Mouse (Mus musculus): ENCODE results near the gene Arhgap44.
A peak's percentile ranks its signal among the peaks of the same experiment; 100 is the strongest.

The Arhgap44 gene

DNA sequence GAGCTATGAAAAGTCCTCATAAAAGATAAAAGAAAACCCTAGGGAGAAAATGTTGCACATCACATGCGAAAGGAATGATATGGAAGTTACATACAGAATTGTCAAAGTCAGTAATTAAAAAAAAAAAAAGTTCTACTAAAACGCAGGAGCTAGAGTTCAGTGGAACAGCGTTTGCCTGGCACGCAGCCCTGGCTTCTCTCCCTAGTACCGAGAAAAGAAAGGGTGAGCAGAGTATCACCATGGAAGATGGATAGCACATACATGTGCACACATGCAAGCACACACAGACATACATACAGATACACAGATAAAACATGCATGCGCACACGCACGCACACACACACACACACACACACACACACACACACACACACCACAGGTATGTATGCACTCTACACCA is 82.0 kb downstream of the Arhgap44 start:
- no peak for DNase-seq (ENCODE audit: low read depth)

DNA sequence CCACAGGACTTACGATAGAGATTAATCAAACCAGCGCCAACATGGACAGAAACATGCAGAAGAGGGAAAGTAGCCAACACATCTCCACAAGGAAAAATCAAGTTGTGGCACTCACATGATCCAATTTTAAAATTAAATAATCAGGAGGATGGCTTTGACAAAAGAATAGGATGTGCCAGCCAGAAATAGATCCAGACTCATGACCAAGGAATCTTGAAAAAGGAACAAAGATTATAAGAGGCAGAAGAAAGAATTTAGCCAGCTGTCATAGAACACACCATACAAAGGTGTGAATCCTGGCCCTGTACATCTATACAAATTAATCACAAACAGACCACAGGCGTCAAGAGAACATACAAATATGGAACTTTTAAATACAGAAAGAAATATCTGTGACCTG is 82.5 kb downstream of the Arhgap44 start:
- no peak for DNase-seq (ENCODE audit: low read depth)

DNA sequence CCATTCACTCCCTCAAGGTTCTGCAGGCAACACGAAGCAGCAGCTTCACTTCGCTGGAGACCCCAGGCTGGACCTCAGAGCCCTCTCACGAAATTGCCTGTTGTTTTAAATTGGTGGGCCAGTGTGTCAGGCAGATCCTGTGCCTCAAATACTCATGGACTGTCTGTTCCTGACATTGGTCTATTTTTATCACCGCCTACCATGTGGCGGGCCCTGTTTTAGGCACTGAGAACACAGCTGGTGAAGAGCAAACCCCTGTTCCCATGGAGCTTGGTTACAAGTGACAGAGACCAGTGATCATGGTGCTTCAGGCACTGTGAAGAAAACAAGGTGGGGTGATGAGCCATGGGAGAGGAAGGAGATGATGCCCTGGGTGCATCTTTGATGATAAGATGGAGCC is 93.2 kb downstream of the Arhgap44 start:
- DNase-seq (ENCODE audit: low read depth) = no peak

DNA sequence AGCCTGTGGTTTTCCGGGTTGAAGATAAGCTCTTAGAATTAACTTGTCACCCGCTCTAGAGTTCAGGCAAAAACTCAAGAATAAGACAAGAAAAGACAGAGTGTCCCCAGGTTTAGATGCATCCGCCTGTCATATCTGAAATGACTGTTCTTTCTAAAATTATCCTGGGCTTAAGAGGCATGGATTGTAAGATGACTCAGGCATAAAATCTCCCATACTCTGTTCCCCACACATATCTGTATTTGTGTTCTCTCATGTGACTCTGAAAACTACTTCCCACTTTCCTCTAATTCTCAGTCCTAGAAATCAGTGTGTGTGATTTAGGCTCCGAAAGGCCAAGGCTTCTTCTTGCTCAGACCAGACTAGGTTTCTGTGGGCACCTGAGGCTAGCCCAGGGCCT is 93.7 kb downstream of the Arhgap44 start:
- no peak for DNase-seq (ENCODE audit: low read depth)

DNA sequence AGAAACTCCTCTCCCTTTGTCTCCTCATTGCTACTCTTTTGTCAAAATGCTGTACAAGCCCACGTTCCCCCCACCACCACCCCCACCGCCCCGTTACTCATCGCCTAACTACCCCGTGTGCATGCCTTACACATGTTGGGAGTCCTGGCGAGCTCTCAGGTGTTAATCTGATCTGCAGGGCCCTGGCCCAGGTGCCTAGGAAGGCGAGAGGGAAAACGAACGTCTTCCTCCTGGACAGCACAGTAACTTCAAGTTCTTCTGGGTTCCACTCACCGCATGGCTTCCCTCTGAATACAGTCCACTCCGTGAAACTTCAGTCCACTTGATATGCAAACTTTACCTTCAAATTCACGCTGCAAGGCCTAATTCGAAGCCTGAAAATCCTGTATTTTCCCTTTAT is 97.6 kb downstream of the Arhgap44 start:
- DNase-seq (ENCODE audit: low read depth) = no peak

DNA sequence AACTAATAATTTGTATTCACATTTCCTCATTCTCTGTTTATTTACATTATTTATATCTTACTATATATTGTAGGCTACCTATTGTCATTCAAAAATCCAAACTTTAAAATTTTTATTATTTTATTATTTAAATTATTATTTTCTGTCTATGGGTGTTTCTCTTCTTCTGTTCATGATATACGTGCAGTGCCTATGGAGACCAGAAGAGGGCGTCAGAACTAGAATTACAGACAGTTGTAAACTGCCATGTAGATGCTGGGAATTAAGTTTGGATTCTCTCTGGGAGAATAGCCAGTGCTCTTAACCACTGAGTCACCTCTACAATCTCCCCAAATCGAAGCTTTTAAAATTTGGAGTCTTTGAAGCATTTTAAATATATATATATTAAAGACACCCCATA is 101.3 kb downstream of the Arhgap44 start:
- no peak for DNase-seq (ENCODE audit: low read depth)

DNA sequence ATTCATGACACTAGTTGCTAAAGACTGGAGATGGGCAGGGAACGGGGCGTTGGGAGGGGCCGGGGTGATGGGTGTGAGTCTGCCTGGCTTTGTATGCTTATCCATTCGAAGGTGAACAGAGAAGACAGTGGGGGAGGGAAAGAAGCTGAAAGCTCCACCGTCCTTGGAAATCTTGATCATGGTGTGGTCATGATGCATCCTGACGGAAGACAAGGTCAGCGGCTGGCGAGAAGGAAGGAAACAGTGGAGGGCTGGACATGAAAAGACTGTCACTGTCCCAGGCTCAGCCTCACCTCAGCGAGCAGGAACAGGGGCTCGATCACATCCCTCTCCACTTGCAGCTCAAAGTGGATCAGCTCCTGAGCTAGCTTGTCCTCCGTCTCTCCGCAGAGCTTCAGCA is 103.2 kb downstream of the Arhgap44 start:
- no peak for DNase-seq (ENCODE audit: low read depth)

DNA sequence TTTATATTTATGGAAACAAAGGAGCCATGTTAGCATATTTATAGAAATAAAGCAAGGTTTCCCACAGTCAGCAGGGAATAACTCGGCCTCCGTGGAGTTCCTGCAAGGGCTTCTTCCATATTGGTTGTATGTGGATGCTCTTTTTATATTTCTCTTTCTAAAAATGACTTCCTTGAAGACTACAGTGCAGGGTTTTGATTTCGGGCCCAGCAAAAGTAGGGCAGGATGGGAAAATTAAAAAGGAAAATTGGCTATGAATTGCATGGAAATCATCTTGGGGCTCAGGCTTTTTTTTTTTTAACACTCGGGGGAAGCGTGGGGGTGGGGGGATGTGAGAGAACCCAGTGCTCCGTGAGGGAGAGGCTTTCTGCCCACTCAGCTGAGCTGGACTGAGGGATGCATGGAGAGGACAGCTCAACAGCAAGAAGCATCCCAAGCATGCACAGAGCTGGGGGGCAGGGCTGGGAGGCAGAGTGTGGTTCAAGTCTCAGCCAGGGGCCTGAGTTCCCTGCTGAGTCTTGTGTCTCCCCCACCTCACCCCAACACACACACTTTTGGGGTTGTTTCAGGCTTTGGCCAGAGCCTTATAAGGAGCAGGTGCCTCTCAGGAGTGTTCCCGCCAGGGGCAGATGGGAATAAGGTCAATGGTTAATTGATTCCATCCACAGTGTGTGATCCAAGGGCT is 104.4 kb downstream of the Arhgap44 start:
- no peak for DNase-seq (ENCODE audit: low read depth)

DNA sequence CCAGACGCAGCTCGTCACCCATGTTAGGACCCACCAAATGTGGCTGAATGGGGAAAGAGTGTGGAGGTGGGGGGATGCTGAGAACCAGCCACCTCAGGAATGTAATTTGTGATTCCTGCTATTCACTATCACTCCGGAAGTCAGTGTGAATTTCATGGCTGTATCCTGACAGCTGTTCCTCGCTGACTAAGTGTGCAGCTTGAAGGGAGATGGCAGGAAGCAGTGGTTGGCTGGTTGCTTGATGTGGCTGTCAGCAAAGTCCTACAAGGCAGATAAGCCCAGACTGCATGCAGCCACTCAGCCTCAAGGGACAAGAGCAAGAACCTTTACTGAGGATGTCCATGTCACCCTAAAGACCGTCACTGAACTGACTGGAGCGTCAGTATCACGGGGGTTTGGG is 107.2 kb downstream of the Arhgap44 start:
- DNase-seq (ENCODE audit: low read depth) = no peak

DNA sequence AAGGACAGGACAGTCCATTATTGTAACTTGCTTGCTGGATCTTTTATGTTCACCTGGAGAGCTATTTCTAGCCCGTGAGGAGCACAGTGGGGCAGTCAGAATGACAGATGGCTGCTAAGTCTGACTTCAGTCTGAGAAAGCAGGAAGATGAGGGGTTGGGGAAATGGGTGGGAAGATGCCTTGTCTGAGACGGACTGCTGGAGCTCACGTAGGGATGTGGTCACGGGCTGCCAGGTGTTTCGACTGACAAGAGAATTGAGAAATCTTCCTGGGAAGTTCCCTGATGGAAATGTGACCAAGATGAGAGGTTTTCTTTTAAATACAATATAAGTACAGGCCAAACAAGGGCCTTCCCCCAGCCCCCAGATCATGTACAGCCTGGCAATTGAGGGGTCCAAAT is 108.5 kb downstream of the Arhgap44 start:
- DNase-seq (ENCODE audit: low read depth) = no peak

DNA sequence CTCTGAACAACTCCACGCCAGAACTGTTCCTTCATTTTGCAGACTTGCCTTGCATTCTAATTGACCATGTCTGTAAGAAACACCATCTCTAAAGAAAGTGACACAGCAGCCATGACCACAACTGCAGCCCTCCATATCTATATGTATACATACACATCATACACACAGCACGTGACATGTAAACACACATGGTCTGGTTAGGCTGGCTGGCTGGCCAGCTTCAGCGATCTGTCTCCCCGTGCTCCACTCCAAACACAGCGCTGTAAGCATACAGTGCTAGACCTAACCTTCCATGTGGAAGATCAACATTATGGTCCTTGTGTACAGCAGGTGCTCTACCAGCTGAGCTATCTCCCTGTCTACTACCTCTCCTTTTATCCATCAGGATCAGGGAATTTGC is 111.9 kb downstream of the Arhgap44 start:
- no peak for DNase-seq (ENCODE audit: low read depth)

DNA sequence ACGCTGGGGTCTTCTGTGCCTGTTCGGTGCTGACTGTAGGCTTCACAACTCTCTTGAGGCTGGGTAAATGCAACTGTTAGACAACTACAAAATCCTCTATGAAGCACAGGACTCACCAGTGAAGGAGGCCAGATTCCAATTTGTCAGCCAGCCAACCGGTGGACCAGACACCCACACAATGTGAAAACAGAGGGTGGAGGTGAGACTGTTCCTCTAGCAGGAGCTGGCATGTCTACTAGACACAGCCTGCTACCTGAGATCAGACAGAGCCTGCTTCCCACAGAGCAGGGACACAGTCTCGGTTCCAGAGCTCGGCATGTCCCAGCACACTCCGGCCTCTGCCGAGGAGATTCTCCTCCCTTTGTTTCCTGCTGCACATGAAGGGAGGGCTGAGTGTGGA is 113.7 kb downstream of the Arhgap44 start:
- DNase-seq (ENCODE audit: low read depth) = no peak

DNA sequence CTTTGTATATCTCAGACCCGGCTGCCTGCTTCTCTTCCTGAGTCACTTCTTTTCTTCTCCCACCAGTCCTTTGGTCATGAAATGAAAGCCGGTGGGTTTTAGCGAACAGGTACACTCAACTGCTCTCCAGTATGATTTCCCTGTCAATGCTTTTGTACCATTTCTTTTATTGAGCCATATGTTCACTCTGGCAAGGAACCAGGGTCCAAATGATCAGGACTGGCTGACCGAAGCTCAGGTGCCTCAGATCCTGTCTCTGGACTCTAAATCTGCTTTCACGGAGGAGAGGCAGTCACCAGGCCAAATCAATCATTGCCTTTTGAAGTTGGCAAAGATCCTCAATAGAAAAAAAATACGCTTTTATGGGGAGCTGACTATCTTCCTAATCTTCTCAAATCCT is 122.2 kb downstream of the Arhgap44 start:
- DNase-seq (ENCODE audit: low read depth) = no peak

DNA sequence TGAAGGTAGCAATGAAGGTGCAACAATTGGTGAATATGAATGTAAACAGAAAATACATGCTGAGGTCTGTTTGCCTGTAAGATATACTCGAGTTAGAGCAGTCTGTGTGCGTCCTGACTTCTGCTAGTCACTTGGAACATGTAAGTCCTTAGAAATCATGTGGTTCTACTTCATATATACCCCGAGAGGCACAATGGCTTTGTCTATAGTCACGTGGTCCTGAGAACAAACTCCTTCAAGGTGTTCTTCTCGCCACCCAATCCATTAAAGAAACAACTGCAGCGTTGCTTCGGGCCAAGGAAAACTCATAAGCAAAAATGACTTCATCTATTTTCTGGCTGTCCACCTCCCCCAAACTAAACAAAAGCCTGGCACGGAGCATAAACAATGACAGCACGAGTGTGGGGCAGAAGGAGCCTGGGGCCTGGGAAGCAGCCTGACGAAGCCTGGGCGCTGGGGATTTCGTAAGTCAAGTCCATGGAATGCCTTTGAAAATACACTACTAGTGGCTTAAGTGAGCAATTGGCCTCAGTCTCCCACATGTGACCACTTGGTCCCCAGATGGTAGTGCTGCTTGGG is 123.2 kb downstream of the Arhgap44 start:
- DNase-seq (ENCODE audit: low read depth) = peak; percentile 46

DNA sequence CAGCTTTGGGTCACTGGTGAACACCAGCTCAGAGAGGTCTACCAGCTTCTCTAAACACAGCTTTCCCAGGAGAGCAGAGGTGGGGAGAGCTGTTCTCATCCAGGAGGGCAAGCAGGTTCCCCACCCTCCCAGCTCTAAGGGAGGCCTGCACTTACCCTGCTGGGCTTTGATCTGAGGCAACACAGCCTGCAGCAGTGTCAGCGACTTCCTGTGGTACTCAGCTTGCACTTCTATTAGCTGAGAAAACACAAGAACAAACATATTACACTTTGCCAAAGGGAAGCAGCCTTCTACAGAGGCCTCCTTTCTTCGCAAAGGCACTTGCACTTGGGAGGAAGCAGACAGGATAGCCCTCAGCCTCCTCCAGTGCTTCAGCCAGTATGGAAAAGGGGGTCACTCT is 123.8 kb downstream of the Arhgap44 start:
- no peak for DNase-seq (ENCODE audit: low read depth)

DNA sequence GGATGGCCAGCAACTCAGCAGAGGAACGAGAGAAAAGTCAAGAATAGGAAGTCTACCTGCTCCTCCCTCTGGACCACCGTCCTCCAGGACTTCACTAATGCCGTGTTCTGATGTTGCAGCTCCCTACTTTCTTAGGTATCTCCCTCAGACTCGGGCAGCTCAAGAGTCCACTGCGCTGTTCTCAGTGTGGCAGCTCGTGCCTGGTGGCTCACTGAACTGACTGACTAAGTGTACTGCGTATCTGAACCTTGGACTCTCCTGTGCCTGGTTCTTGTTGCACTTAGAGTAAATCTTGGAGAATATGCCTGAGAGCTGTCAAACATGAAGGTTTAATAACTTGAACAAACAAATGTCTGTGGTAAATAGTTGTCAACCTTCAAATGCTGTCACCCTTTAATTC is 130.5 kb downstream of the Arhgap44 start:
- DNase-seq (ENCODE audit: low read depth) = no peak

DNA sequence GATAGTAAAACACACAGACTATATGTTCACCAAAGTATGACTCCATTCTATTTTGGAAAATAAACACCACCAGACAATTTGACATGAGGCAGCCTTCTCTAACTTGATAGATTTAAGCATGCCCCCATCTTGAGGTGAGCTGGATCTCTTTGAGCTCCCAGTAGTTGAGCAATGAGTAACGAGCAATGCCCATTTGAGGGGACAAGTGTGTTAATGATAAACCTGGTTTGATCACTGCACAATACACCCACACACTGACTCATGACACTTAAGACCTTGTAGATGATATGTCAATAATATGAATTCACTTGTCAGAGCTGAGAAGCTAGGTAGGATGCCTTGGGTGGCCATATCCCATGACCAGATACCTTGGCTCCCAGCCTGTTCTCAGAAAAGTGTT is 132.6 kb downstream of the Arhgap44 start:
- no peak for DNase-seq (ENCODE audit: low read depth)

DNA sequence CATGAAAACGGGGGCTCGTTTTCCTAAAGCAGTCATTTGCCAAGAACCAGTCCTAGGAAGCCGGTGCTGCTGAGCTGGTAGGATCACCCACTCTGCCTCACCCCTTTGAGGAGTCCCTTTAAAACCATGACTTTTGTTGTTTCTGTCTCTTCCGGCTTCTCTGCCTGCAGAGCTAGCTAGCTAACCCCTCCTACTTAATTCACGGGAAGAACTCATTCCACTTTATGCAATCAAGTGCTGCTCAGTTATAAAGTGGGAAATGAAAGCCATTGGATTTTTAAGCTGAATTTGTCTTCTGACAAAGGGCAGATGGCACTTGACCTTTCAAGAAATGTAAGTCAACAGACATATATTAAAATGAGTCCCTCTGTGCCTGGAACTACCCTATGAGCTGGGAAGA is 134.7 kb downstream of the Arhgap44 start:
- DNase-seq (ENCODE audit: low read depth) = no peak

DNA sequence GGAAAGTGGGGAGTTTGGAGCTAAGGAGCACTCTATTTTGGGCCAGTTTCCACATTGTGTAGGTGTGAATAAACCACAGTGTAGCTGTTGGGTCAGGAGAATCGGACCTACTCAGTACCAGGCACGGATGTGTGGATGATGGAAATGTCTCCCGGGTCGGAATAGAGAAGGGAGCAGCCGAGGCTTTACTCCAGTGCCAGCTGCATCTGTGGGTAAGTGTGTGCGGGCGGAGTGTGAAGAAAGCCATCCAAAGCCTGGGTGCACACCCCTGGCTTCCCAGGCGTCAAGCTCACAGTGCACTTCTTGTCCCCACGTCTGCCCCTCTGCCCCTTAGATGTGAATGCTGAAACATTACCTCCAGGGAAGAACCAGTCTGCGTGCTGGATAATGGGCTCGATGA is 140.0 kb downstream of the Arhgap44 start:
- DNase-seq (ENCODE audit: low read depth) = no peak

DNA sequence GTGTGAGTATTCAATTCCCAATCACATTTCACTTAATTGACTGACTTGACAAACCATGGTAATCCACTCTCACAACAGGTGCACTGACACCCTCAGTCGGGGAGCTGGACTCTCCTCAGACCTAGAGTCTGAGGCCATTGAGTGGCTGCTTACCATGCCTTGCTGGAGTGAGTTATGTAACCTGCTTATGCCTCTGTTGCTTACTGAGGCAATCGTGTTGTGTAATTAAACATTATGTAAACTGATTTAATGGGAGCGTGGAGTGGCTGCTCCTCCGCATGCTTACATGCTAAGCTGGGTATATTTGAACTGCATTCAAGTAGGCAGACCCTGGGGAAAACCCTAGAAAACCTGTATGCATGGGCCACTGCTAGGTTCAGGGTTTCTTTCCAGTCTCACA is 142.0 kb downstream of the Arhgap44 start:
- DNase-seq (ENCODE audit: low read depth) = no peak

DNA sequence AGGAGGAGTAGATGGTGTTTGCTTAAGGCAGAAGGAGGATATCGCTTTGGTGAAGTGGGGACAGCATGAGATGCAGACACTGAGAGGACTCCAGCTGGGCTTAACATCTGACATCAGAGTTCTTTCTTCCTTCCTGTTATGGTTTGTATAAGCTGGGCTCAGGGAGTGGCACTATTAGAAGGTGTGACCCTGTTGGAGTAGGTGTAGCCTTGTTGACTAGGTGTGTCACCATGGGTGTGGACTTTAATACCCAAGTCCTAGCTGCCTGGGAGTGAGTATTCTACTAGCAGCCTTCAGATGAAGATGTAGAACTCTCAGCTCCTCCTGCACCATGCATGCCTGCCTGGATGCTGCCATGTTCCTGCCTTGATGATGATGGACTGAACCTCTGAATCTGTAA is 146.0 kb downstream of the Arhgap44 start:
- DNase-seq (ENCODE audit: low read depth) = no peak

DNA sequence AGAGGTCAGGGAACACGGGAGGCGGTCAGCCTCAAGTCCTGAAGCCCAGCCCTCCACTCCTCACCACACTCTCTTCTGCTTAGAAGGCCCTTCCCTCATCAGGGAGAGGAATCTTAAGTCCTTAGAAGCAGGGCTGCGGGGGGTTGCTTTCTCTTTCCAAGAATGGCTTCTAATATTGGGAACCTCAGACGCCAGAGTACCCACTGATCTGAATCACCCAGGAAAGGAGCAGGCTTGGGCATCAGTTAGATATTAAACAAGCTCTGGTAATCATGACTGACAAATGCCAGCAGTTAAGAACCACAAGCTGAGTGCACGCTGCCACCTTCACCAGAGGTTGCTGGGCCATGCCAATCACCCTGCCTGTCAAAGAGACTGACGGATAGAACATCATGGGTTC is 148.9 kb downstream of the Arhgap44 start:
- no peak for DNase-seq (ENCODE audit: low read depth)

DNA sequence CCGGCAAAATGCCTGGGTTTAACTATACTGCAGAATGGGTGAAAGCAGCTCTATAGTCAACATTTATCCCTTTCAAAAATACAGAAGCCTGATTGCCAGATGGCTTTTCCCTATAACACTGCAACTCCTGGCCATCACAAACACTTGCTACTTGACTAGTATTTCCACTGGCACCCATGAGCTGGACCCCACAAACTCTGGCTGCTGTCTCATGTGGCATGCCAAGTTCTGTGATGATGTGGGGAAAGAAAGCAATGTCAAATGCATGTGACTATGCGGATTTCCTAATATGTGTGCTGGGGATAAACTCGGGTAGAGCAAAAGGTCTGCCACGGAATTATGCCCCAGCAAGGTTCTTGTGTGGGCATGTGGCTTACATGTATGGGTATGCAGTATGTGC is 156.7 kb downstream of the Arhgap44 start:
- no peak for DNase-seq (ENCODE audit: low read depth)

DNA sequence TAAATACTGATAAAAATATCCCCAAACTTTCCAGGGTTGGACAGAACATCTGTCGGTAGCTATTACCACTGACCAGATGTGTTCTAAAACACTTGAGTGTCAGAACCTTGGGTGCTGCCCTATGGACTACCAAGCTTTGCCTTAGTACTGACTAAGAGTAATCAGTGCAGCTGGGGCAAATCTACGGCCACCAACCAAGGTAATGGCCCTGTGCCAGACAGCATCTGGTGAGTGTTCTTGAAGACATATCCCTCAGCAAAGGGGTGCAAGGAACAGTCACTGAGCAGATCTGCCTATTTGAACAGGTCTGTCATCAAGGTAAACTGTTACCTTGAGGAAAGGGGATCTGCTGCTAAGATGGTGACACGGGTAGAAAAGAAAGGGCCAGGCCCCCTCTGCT is 157.9 kb downstream of the Arhgap44 start:
- DNase-seq (ENCODE audit: low read depth) = no peak

Data from fibroblast of lung, adult 2 months (primary cell).